Comparison of ENCODE assay signal across 7 mouse cellular contexts in genomic region chr9:119340909-119341816, GRCm38 (mm10). TPM values are rescaled to one million over a fixed set of nuclear protein-coding genes. Genes with fewer than 3 reads are reported as not detected.
DNase-seq lines count a peak whose midpoint lies in the region; ATAC-seq and TF ChIP-seq lines count a peak whose summit lies in the region.

Gene Myd88 (minus strand): TSS chr9:119341411.

- peak; percentile 95 for ATAC-seq in intestine, postnatal 0 days
- peak; percentile 99 for ATAC-seq in midbrain, embryonic 12.5 days (ENCODE audit: low FRiP score, low read depth)

- peak within 1 kb of the TSS; percentile 86 for H3K4me3 ChIP-seq in embryonic facial prominence, embryonic 10.5 days
- H3K4me3 ChIP-seq in intestine, postnatal 0 days (ENCODE audit: low read depth, low read length) = peak within 1 kb of the TSS; percentile 72
- H3K4me3 ChIP-seq in midbrain, embryonic 12.5 days = peak within 1 kb of the TSS; percentile 85
- H3K4me3 ChIP-seq in small intestine, adult 2 months (ENCODE audit: low read depth, low read length) = peak within 1 kb of the TSS; percentile 82

- no peaks in the 10 kb centered on the region for H3K9me3 ChIP-seq in embryonic facial prominence, embryonic 10.5 days
- no peaks in the 10 kb centered on the region for H3K9me3 ChIP-seq in intestine, postnatal 0 days (ENCODE audit: control insufficient read depth)
- no peaks in the 10 kb centered on the region for H3K9me3 ChIP-seq in midbrain, embryonic 12.5 days

- under 1% methylated on average over 68 of the region's 68 CpGs for WGBS in embryonic facial prominence, embryonic 10.5 days
- WGBS in intestine, postnatal 0 days = under 1% methylated on average over 68 of the region's 68 CpGs
- WGBS in midbrain, embryonic 12.5 days = under 1% methylated on average over 68 of the region's 68 CpGs
- WGBS in small intestine, adult 2 months = under 1% methylated on average over 68 of the region's 68 CpGs

- peak within 1 kb of the TSS; percentile 66 for H3K4me2 ChIP-seq in intestine, postnatal 0 days (replicated peaks; ENCODE audit: low read depth)
- H3K4me2 ChIP-seq in midbrain, embryonic 12.5 days (replicated peaks) = peak within 1 kb of the TSS; percentile 76

- intact Hi-C loops in left cerebral cortex, postnatal 4 days (cut with DNase I) = no loop called here

- peaks cover 27% of the 10 kb centered on the region for H3K27me3 ChIP-seq in embryonic facial prominence, embryonic 10.5 days (replicated peaks; ENCODE audit: low read depth, poor library complexity, severe bottlenecking)
- no peaks in the 10 kb centered on the region for H3K27me3 ChIP-seq in intestine, postnatal 0 days (replicated peaks; ENCODE audit: control insufficient read depth, insufficient read depth, low read length)
- peaks cover 21% of the 10 kb centered on the region for H3K27me3 ChIP-seq in midbrain, embryonic 12.5 days
- H3K27me3 ChIP-seq in small intestine, adult 2 months (ENCODE audit: control insufficient read depth, insufficient read depth, low read length) = no peaks in the 10 kb centered on the region

- peak within 1 kb of the TSS; percentile 89 for H3K27ac ChIP-seq in embryonic facial prominence, embryonic 10.5 days (replicated peaks)
- peak within 1 kb of the TSS; percentile 84 for H3K27ac ChIP-seq in intestine, postnatal 0 days (ENCODE audit: low read depth, low read length)
- peak within 1 kb of the TSS; percentile 87 for H3K27ac ChIP-seq in midbrain, embryonic 12.5 days (replicated peaks)
- peak within 1 kb of the TSS; percentile 95 for H3K27ac ChIP-seq in small intestine, adult 2 months (ENCODE audit: insufficient read depth, low read depth, low read length)

- peak; percentile 95 for DNase-seq in adrenal gland, postnatal 10 days
- DNase-seq in embryonic facial prominence, embryonic 10.5 days (ENCODE audit: low spot score) = peak; percentile 96
- peak; percentile 100 for DNase-seq in gonadal fat pad, adult 2 months (ENCODE audit: low read depth)
- DNase-seq in left cerebral cortex, postnatal 4 days = peak; percentile 90

- TF ChIP-seq CTCF in intestine, postnatal 0 days (IDR thresholded peaks at IDR 0.05; ENCODE audit: low read depth) = no peak
- no peak for TF ChIP-seq CTCF in small intestine, adult 2 months (IDR thresholded peaks at IDR 0.05; ENCODE audit: extremely low read depth, insufficient read length, insufficient replicate concordance, low read depth, low read length)

- H3K36me3 ChIP-seq in embryonic facial prominence, embryonic 10.5 days (replicated peaks) = peaks cover 36% of the 10 kb centered on the region
- H3K36me3 ChIP-seq in intestine, postnatal 0 days (ENCODE audit: control insufficient read depth, insufficient read depth) = peaks cover 44% of the 10 kb centered on the region
- peaks cover 30% of the 10 kb centered on the region for H3K36me3 ChIP-seq in midbrain, embryonic 12.5 days
- H3K36me3 ChIP-seq in small intestine, adult 2 months (ENCODE audit: control insufficient read depth, insufficient read depth, low read length) = peaks cover 46% of the 10 kb centered on the region

- TF ChIP-seq POLR2A in small intestine, adult 2 months (IDR thresholded peaks at IDR 0.05; ENCODE audit: low read depth, low read length) = peak; percentile 80

- H3K4me1 ChIP-seq in embryonic facial prominence, embryonic 10.5 days = peaks cover 33% of the 10 kb centered on the region
- peaks cover 4% of the 10 kb centered on the region for H3K4me1 ChIP-seq in intestine, postnatal 0 days (replicated peaks; ENCODE audit: control insufficient read depth, insufficient read depth, low read length)
- H3K4me1 ChIP-seq in midbrain, embryonic 12.5 days = peaks cover 28% of the 10 kb centered on the region
- peaks cover 16% of the 10 kb centered on the region for H3K4me1 ChIP-seq in small intestine, adult 2 months (ENCODE audit: control insufficient read depth, insufficient read depth, insufficient read length, low read length)

- peak within 1 kb of the TSS; percentile 60 for H3K9ac ChIP-seq in intestine, postnatal 0 days (ENCODE audit: low read depth, low read length)
- H3K9ac ChIP-seq in midbrain, embryonic 12.5 days (replicated peaks) = peak within 1 kb of the TSS; percentile 89

RNA-seq across cellular contexts. Expression of gene Myd88, which starts in this region (rescaled TPM):
- total RNA-seq in adrenal gland, postnatal 10 days (2021) = 10 to 100 TPM; 24.4 to 26.7 TPM
- 8.3 and 9.9 TPM in 2 replicates for polyA plus RNA-seq in embryonic facial prominence, embryonic 10.5 days (2016; fragmentation: Nextera tagmentation; extraction: Ambion mirVana)
- polyA plus RNA-seq in gonadal fat pad, adult 2 months (2012; rRNA removed) = 33.9 and 40.7 TPM in 2 replicates
- polyA plus RNA-seq in intestine, postnatal 0 days (2015; fragmentation: Nextera tagmentation; extraction: Ambion mirVana) = 29.7 and 30.9 TPM in 2 replicates
- total RNA-seq in left cerebral cortex, postnatal 4 days (2021) = 1 to 10 TPM; 4.8 to 5.2 TPM
- polyA plus RNA-seq in midbrain, embryonic 12.5 days (2016; fragmentation: Nextera tagmentation; extraction: Ambion mirVana) = 5.7 and 6.2 TPM in 2 replicates
- 14.4 and 25.2 TPM in 2 replicates for polyA plus RNA-seq in small intestine, adult 2 months (2012; rRNA removed)

Comparison
In these comparisons a context has a peak if more than half of its experiments do, and no peak if none do; other contexts are left out.
1. Peak in every context shown above with its lines: DNase-seq, ATAC-seq, H3K4me3 ChIP-seq and H3K27ac ChIP-seq.
2. RNA of gene Myd88 (total RNA-seq): 24.4 to 26.7 TPM in adrenal gland, postnatal 10 days; 4.8 to 5.2 TPM in left cerebral cortex, postnatal 4 days; every median in the first group is over 4 times any median in the second.